Mouse (Mus musculus): ENCODE data around the gene Gnpda2. TPM values are rescaled to one million over a fixed set of nuclear protein-coding genes. Genes with fewer than 3 reads are reported as not detected.

Gene Gnpda2
- polyA plus RNA-seq (2012), result 0.01 TPM in 1 of 2 replicates, not detected in the other

GRCm38 (mm10) chr5:69591640-69592461 is at the start of gene Gnpda2:
Gnpda2 (minus strand) TSS chr5:69592340.
- no peak for TF ChIP-seq GATA1 (IDR thresholded peaks at IDR 0.05; ENCODE audit: low read length)
- no peak for TF ChIP-seq TAL1 (IDR thresholded peaks at IDR 0.05; ENCODE audit: low read length)

GRCm38 (mm10) chr5:69634766-69635165 is 42.6 kb upstream of the Gnpda2 start:
- Histone ChIP-seq H3K27me3 (ENCODE audit: control insufficient read depth) (no peaks in the 10 kb centered on the region), H3K9me3 (ENCODE audit: control insufficient read depth, low read length) (no peaks in the 10 kb centered on the region), H3K4me1 (ENCODE audit: control insufficient read depth) (no peaks in the 10 kb centered on the region), H3K4me3 (replicated peaks) (no peak overlapping the region), H3K36me3 (ENCODE audit: control insufficient read depth) (no peaks in the 10 kb centered on the region)
- TF ChIP-seq GATA1 (IDR thresholded peaks at IDR 0.05; ENCODE audit: low read length) (no peak), TAL1 (IDR thresholded peaks at IDR 0.05; ENCODE audit: low read length) (no peak)

More at GRCm38 (mm10) chr5:69591640-69592461, at the start of gene Gnpda2:
- peak within 1 kb of the TSS; percentile 76 for H3K4me3 ChIP-seq (replicated peaks)
- H3K9me3 ChIP-seq (ENCODE audit: control insufficient read depth, low read length), result no peaks in the 10 kb centered on the region
- no peaks in the 10 kb centered on the region for H3K27me3 ChIP-seq (ENCODE audit: control insufficient read depth)
- H3K4me1 ChIP-seq (ENCODE audit: control insufficient read depth), result peaks cover 11% of the 10 kb centered on the region
- H3K36me3 ChIP-seq (ENCODE audit: control insufficient read depth), result peaks cover 2% of the 10 kb centered on the region; the same call in 1 of the 2 replicates

GRCm38 (mm10) chr5:69620899-69621298 is 28.8 kb upstream of the Gnpda2 start:
- Histone ChIP-seq H3K4me1 (ENCODE audit: control insufficient read depth) (no peaks in the 10 kb centered on the region), H3K27me3 (ENCODE audit: control insufficient read depth) (no peaks in the 10 kb centered on the region), H3K36me3 (ENCODE audit: control insufficient read depth) (no peaks in the 10 kb centered on the region), H3K4me3 (replicated peaks) (no peak overlapping the region), H3K9me3 (ENCODE audit: control insufficient read depth, low read length) (no peaks in the 10 kb centered on the region)
- TF ChIP-seq TAL1 (IDR thresholded peaks at IDR 0.05; ENCODE audit: low read length), result no peak
- no peak for TF ChIP-seq GATA1 (IDR thresholded peaks at IDR 0.05; ENCODE audit: low read length)

GRCm38 (mm10) chr5:69613209-69613796 is 21.2 kb upstream of the Gnpda2 start:
- H3K36me3 ChIP-seq (ENCODE audit: control insufficient read depth), result no peaks in the 10 kb centered on the region
- H3K4me3 ChIP-seq (replicated peaks), result no peak overlapping the region
- TF ChIP-seq TAL1 (IDR thresholded peaks at IDR 0.05; ENCODE audit: low read length) (no peak), GATA1 (IDR thresholded peaks at IDR 0.05; ENCODE audit: low read length) (no peak)

GRCm38 (mm10) chr5:69601027-69601426 is 8.9 kb upstream of the Gnpda2 start:
- Histone ChIP-seq H3K4me1 (ENCODE audit: control insufficient read depth) (no peaks in the 10 kb centered on the region), H3K9me3 (ENCODE audit: control insufficient read depth, low read length) (no peaks in the 10 kb centered on the region), H3K27me3 (ENCODE audit: control insufficient read depth) (no peaks in the 10 kb centered on the region), H3K36me3 (ENCODE audit: control insufficient read depth) (no peaks in the 10 kb centered on the region), H3K4me3 (replicated peaks) (no peak overlapping the region)
- TF ChIP-seq GATA1 (IDR thresholded peaks at IDR 0.05; ENCODE audit: low read length) (no peak), TAL1 (IDR thresholded peaks at IDR 0.05; ENCODE audit: low read length) (no peak)

More at GRCm38 (mm10) chr5:69613209-69613796, 21.2 kb upstream of the Gnpda2 start:
- Histone ChIP-seq H3K27me3 (ENCODE audit: control insufficient read depth) (no peaks in the 10 kb centered on the region), H3K9me3 (ENCODE audit: control insufficient read depth, low read length) (no peaks in the 10 kb centered on the region), H3K4me1 (ENCODE audit: control insufficient read depth) (no peaks in the 10 kb centered on the region)

- Histone ChIP-seq H3K4me1 (ENCODE audit: control insufficient read depth) (peaks cover 11% of the 10 kb centered on the region), H3K4me3 (replicated peaks) (peak overlapping the region; percentile 93), H3K27me3 (ENCODE audit: control insufficient read depth) (no peaks in the 10 kb centered on the region), H3K9me3 (ENCODE audit: control insufficient read depth, low read length) (no peaks in the 10 kb centered on the region), H3K36me3 (ENCODE audit: control insufficient read depth) (peaks cover 20% of the 10 kb centered on the region)
- no peak for TF ChIP-seq GATA1 (IDR thresholded peaks at IDR 0.05; ENCODE audit: low read length)
- no peak for TF ChIP-seq TAL1 (IDR thresholded peaks at IDR 0.05; ENCODE audit: low read length)
Measured at GRCm38 (mm10) chr5:69557404-69557935, 34.7 kb downstream of the Gnpda2 start.

- peak within 1 kb of the TSS; percentile 93 for H3K4me3 ChIP-seq (replicated peaks)
- peaks cover 16% of the 10 kb centered on the region for H3K36me3 ChIP-seq (ENCODE audit: control insufficient read depth)
- no peak for TF ChIP-seq GATA1 (IDR thresholded peaks at IDR 0.05; ENCODE audit: low read length)
- TF ChIP-seq TAL1 (IDR thresholded peaks at IDR 0.05; ENCODE audit: low read length), result no peak
- peaks cover 11% of the 10 kb centered on the region for H3K4me1 ChIP-seq (ENCODE audit: control insufficient read depth)
- H3K27me3 ChIP-seq (ENCODE audit: control insufficient read depth), result no peaks in the 10 kb centered on the region
- H3K9me3 ChIP-seq (ENCODE audit: control insufficient read depth, low read length), result no peaks in the 10 kb centered on the region
Measured at GRCm38 (mm10) chr5:69556628-69557403, 35.3 kb downstream of the Gnpda2 start, which contains the start of gene Guf1. Guf1 (plus strand) TSS chr5:69556923.

- Histone ChIP-seq H3K4me3 (replicated peaks) (no peak within 1 kb of the TSS), H3K4me1 (ENCODE audit: control insufficient read depth) (no peaks in the 10 kb centered on the region), H3K27me3 (ENCODE audit: control insufficient read depth) (no peaks in the 10 kb centered on the region), H3K36me3 (ENCODE audit: control insufficient read depth) (no peaks in the 10 kb centered on the region), H3K9me3 (ENCODE audit: control insufficient read depth, low read length) (no peaks in the 10 kb centered on the region)
- TF ChIP-seq GATA1 (IDR thresholded peaks at IDR 0.05; ENCODE audit: low read length), result no peak
- TF ChIP-seq TAL1 (IDR thresholded peaks at IDR 0.05; ENCODE audit: low read length), result no peak
Measured at GRCm38 (mm10) chr5:69542489-69542888, 49.7 kb downstream of the Gnpda2 start, which contains the start of gene Yipf7. Yipf7 (minus strand) TSS chr5:69542648.

Measured in erythroblast, embryonic 14.5 days (primary cell).